Mouse (Mus musculus) MEL (cell line): Measurements from ENCODE around the gene Sarnp. TPM values are rescaled to one million over a fixed set of nuclear protein-coding genes. Genes with fewer than 3 reads are reported as not detected.
A peak's percentile ranks its signal among the peaks of the same experiment; 100 is the strongest.

ENCODE experiments used
- DNase-seq: peaks from one replicate; pipeline ENCODE4 v3.0.0; 2011; ENCODE audit warnings: low read depth, low spot score
- H3K27ac ChIP-seq: 2 replicates; pipeline ENCODE4 v1.5.1; 2012; ENCODE audit warnings: low read depth, mild to moderate bottlenecking, control low read depth, low read length, moderate library complexity; ENCODE audit not compliant: control insufficient read depth
- H3K27me3 ChIP-seq, 2 experiments: fragments of 150-350 bp in 1 of 2; sonication (generic) in 1 of 2; 2 replicates each; pipeline ENCODE4 v1.6.1; 2012; ENCODE audit warnings: low read length in 2 of 2, mild to moderate bottlenecking in 2 of 2, improper control_type of control experiment in 1 of 2, moderate library complexity in 1 of 2; ENCODE audit not compliant: insufficient read depth in 2 of 2, control insufficient read depth in 1 of 2
- H3K36me3 ChIP-seq, 2 experiments: 2 replicates each; pipeline ENCODE4 v1.6.1; 2012 to 2014; ENCODE audit warnings: low read length in 2 of 2, improper control_type of control experiment in 1 of 2, inconsistent platforms in 1 of 2, mild to moderate bottlenecking in 1 of 2; ENCODE audit not compliant: insufficient read depth in 2 of 2, control insufficient read depth in 1 of 2
- H3K4me1 ChIP-seq, 2 experiments: fragments of 150-350 bp in 1 of 2; sonication (generic) in 1 of 2; 2 replicates each; pipeline ENCODE4 v1.6.1; 2012; ENCODE audit warnings: low read length in 2 of 2, improper control_type of control experiment in 1 of 2, mild to moderate bottlenecking in 1 of 2; ENCODE audit not compliant: insufficient read depth in 2 of 2, control insufficient read depth in 1 of 2
- H3K4me3 ChIP-seq, 2 experiments: fragments of 150-350 bp in 1 of 2; sonication (generic) in 1 of 2; 2 replicates each; pipeline ENCODE4 v1.5.1; 2012; ENCODE audit warnings: low read depth in 2 of 2, low read length in 2 of 2, mild to moderate bottlenecking in 2 of 2, moderate library complexity in 2 of 2, control low read depth in 1 of 2, improper control_type of control experiment in 1 of 2; ENCODE audit not compliant: control insufficient read depth in 1 of 2, insufficient read depth in 1 of 2
- H3K79me2 ChIP-seq: 2 replicates; pipeline ENCODE4 v1.6.1; 2012; ENCODE audit warnings: mild to moderate bottlenecking, low read length, moderate library complexity; ENCODE audit not compliant: control insufficient read depth, poor library complexity, insufficient read depth
- H3K9ac ChIP-seq: 2 replicates; pipeline ENCODE4 v1.6.1; 2012; ENCODE audit warnings: low read depth, mild to moderate bottlenecking, control low read depth, low read length, moderate library complexity; ENCODE audit not compliant: control insufficient read depth, poor library complexity, severe bottlenecking
- H3K9me3 ChIP-seq: fragments of 150-350 bp; sonication (generic); replicated peaks from 2 replicates; pipeline ENCODE4 v1.6.1; 2012; ENCODE audit warnings: mild to moderate bottlenecking, low read length, improper control_type of control experiment, moderate library complexity; ENCODE audit not compliant: insufficient read depth
- BHLHE40 ChIP-seq: IDR thresholded peaks from 2 replicates; pipeline ENCODE4 v1.6.1; 2012; ENCODE audit warnings: low read depth, mild to moderate bottlenecking, inconsistent platforms, low read length, improper control_type of control experiment, borderline replicate concordance
- CHD2 ChIP-seq: IDR thresholded peaks from 2 replicates; pipeline ENCODE4 v1.6.1; 2011; ENCODE audit warnings: low read length, improper control_type of control experiment
- CTCF ChIP-seq, 3 experiments: IDR thresholded peaks in 2 of 3; conservative IDR thresholded peaks in 1 of 3; 2 replicates each; pipeline ENCODE4 v1.5.1; 2011 to 2012; ENCODE audit warnings: low read length in 3 of 3, low read depth in 2 of 3, mild to moderate bottlenecking in 2 of 3, improper control_type of control experiment in 1 of 3, inconsistent platforms in 1 of 3, mixed read lengths in 1 of 3, moderate library complexity in 1 of 3; ENCODE audit not compliant: control insufficient read depth in 1 of 3, insufficient read depth in 1 of 3, poor library complexity in 1 of 3, severe bottlenecking in 1 of 3
- E2F4 ChIP-seq: IDR thresholded peaks from 2 replicates; pipeline ENCODE4 v1.6.1; 2011; ENCODE audit warnings: low read depth, low read length, improper control_type of control experiment, borderline replicate concordance
- ELF1 ChIP-seq: IDR thresholded peaks from 2 replicates; pipeline ENCODE4 v1.6.1; 2014; ENCODE audit warnings: low read depth, mild to moderate bottlenecking, inconsistent platforms, low read length, improper control_type of control experiment, moderate library complexity
- EP300 ChIP-seq, 2 experiments: IDR thresholded peaks; 2 replicates each; pipeline ENCODE4 v1.6.1; 2011; ENCODE audit warnings: improper control_type of control experiment in 2 of 2, low read length in 2 of 2, low read depth in 1 of 2, mild to moderate bottlenecking in 1 of 2
- HCFC1 ChIP-seq: IDR thresholded peaks from 2 replicates; pipeline ENCODE4 v1.6.1; 2012; ENCODE audit warnings: low read depth, mild to moderate bottlenecking, inconsistent platforms, low read length, improper control_type of control experiment, moderate library complexity
- JUND ChIP-seq: IDR thresholded peaks from 2 replicates; pipeline ENCODE4 v1.6.1; 2011; ENCODE audit warnings: low read depth, mild to moderate bottlenecking, improper control_type of control experiment, low read length
- MAFK ChIP-seq: IDR thresholded peaks from 2 replicates; pipeline ENCODE4 v1.6.1; 2011; ENCODE audit warnings: low read depth, mild to moderate bottlenecking, low read length, improper control_type of control experiment, borderline replicate concordance
- MAX ChIP-seq: IDR thresholded peaks from 2 replicates; pipeline ENCODE4 v1.6.1; 2011; ENCODE audit warnings: low read length, improper control_type of control experiment
- MAZ ChIP-seq: IDR thresholded peaks from 2 replicates; pipeline ENCODE4 v1.6.1; 2012; ENCODE audit warnings: low read depth, mild to moderate bottlenecking, inconsistent platforms, low read length, improper control_type of control experiment
- MYB ChIP-seq: IDR thresholded peaks from 2 replicates; pipeline ENCODE4 v1.6.1; 2011; ENCODE audit warnings: mild to moderate bottlenecking, low read depth, low read length, improper control_type of control experiment
- POLR2A ChIP-seq, 2 experiments: IDR thresholded peaks; 2 replicates each; pipeline ENCODE4 v1.6.1; 2011 to 2012; ENCODE audit warnings: low read length in 2 of 2, mild to moderate bottlenecking in 2 of 2, control low read depth in 1 of 2, improper control_type of control experiment in 1 of 2, low read depth in 1 of 2, moderate library complexity in 1 of 2; ENCODE audit not compliant: control insufficient read depth in 1 of 2, insufficient read depth in 1 of 2, poor library complexity in 1 of 2
- POLR2AphosphoS2 ChIP-seq: IDR thresholded peaks from 2 replicates; pipeline ENCODE4 v1.6.1; 2011; ENCODE audit warnings: low read length, improper control_type of control experiment
- POLR2AphosphoS5 ChIP-seq: IDR thresholded peaks from 2 replicates; pipeline ENCODE4 v1.6.1; 2012; ENCODE audit warnings: low read depth, borderline replicate concordance, mild to moderate bottlenecking, inconsistent platforms, low read length, moderate library complexity, mixed read lengths
- RAD21 ChIP-seq: IDR thresholded peaks from 2 replicates; pipeline ENCODE4 v1.6.1; 2011; ENCODE audit warnings: mild to moderate bottlenecking, low read depth, low read length, improper control_type of control experiment
- SIN3A ChIP-seq: IDR thresholded peaks from 2 replicates; pipeline ENCODE4 v1.6.1; 2012; ENCODE audit warnings: low read length, improper control_type of control experiment, inconsistent platforms
- TAL1 ChIP-seq: IDR thresholded peaks from 2 replicates; pipeline ENCODE4 v1.6.1; 2012; ENCODE audit warnings: mild to moderate bottlenecking, inconsistent platforms, low read length, moderate library complexity, mixed read lengths
- TBP ChIP-seq: IDR thresholded peaks from 2 replicates; pipeline ENCODE4 v1.8.0; 2011; ENCODE audit warnings: low read depth, low read length, improper control_type of control experiment
- TCF12 ChIP-seq: IDR thresholded peaks from 2 replicates; pipeline ENCODE4 v1.6.1; 2014; ENCODE audit warnings: low read depth, mild to moderate bottlenecking, inconsistent platforms, low read length, improper control_type of control experiment, moderate library complexity
- UBTF ChIP-seq: IDR thresholded peaks from 2 replicates; pipeline ENCODE4 v1.6.1; 2012; ENCODE audit warnings: low read depth, mild to moderate bottlenecking, inconsistent platforms, low read length, improper control_type of control experiment, moderate library complexity, borderline replicate concordance; ENCODE audit not compliant: insufficient read depth
- USF1 ChIP-seq: IDR thresholded peaks from 2 replicates; pipeline ENCODE4 v1.6.1; 2014; ENCODE audit warnings: low read depth, mild to moderate bottlenecking, inconsistent platforms, low read length, improper control_type of control experiment, moderate library complexity
- USF2 ChIP-seq, 2 experiments: IDR thresholded peaks; 2 replicates each; pipeline ENCODE4 v1.6.1; 2011 to 2012; ENCODE audit warnings: improper control_type of control experiment in 2 of 2, low read length in 2 of 2, borderline replicate concordance in 1 of 2, inconsistent platforms in 1 of 2, low read depth in 1 of 2, mild to moderate bottlenecking in 1 of 2; ENCODE audit not compliant: insufficient read depth in 1 of 2
- ZNF384 ChIP-seq: IDR thresholded peaks from 2 replicates; pipeline ENCODE4 v1.6.1; 2012; ENCODE audit warnings: low read depth, mild to moderate bottlenecking, inconsistent platforms, low read length, improper control_type of control experiment
- polyA plus RNA-seq, 2 experiments: library from polyadenylated mRNA; stranded (reverse) in 1 of 2; unstranded in 1 of 2; fragments of >175 nt in 1 of 2; fragments of >200 nt in 1 of 2; gene quantifications; 2 replicates each; pipeline versions ENCODE4 v1.2.1 to v1.2.4; 2012; ENCODE audit warnings: low replicate concordance in 2 of 2, low read depth in 1 of 2; ENCODE audit not compliant: insufficient read length in 2 of 2, insufficient read depth in 1 of 2, missing spikeins in 1 of 2
- total RNA-seq: library from RNA; depleted of rRNA; stranded (reverse); fragments of 300-350 nt; gene quantifications from 2 replicates; pipeline ENCODE4 v1.2.3, GENCODE M21; 2012

Sarnp gene
- total and polyA plus RNA-seq, 3 experiments: 103 to 1,007 (median 189) TPM

DNA sequence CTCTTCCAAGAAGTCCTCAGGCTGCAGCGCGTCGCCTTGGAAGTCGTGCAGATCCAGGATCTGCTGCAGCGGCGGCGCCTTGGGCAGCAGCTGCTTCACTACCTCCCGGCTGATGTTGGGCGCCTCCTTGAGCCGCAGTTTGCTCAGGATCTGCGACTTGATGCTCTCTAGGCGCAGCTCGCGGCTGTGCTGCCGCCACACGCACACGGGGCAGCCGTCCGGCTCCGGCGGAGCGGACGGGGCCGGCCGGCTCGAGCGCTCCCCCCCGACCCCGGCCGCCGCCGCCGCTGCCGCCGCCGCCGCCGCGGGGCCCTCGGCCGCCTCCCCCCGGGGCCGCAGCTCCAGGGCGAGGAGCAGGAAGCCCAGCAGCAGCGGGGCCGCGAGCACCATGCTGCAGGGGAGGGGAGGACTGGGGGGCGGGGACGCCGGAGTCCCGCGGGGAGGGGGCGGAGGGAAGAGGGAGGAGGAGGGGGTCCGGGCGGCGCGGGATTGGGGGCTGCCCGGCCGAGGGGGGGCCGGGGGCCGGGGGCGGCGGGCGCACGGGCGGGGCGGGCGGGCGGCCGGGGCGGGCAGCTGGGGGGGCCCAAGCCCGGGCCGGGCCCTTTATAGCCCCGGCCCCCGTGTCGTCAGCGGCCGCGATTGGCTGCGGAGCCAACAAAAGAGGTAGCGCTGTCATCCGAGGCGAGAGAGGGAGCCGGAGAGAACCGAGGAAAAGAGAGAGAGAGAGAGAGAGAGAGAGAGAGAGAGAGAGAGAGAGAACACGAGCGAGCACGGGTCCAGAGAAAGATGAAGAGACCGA is 74.4 kb downstream of the Sarnp start, which contains the start of gene Gdf11:
Gene Gdf11, minus strand, starts transcription at position 423 of the 799 bp plus-strand sequence.
- peak within 1 kb of the TSS; percentile 83 for H3K9ac ChIP-seq
- peaks cover 0 to 7% of the 10 kb centered on the region in 2 experiments; a peak in 2 of 4 replicates for H3K36me3 ChIP-seq
- H3K9me3 ChIP-seq: no peaks in the 10 kb centered on the region
- no peaks in the 10 kb centered on the region for H3K27me3 ChIP-seq
- DNase-seq: peak; percentile 76
- TF ChIP-seq MAZ: peak; percentile 73
- no peak for TF ChIP-seq MAX
- TF ChIP-seq RAD21: no peak
- TF ChIP-seq TCF12: no peak
- peak; percentile 94 for TF ChIP-seq JUND
- TF ChIP-seq ZNF384: no peak
- TF ChIP-seq HCFC1: peak; percentile 52; the same call in 1 of the 2 replicates
- TF ChIP-seq CTCF (IDR thresholded peaks at IDR 0.05 in 2 of 3, conservative IDR thresholded peaks at IDR 0.05 in 1 of 3; ENCODE audit: control insufficient read depth in 1 of 3, insufficient read depth in 1 of 3, low read depth in 2 of 3, low read length in 3 of 3, poor library complexity in 1 of 3, severe bottlenecking in 1 of 3): no peak
- TF ChIP-seq MYB: no peak
- TF ChIP-seq POLR2A (IDR thresholded peaks at IDR 0.05; ENCODE audit: control insufficient read depth in 1 of 2, insufficient read depth in 1 of 2, low read depth in 1 of 2, low read length in 2 of 2, poor library complexity in 1 of 2): no peak
- 0 out of 2 replicates have a peak, but pooled peaks have one; percentile 27 for TF ChIP-seq SIN3A
- TF ChIP-seq EP300 (IDR thresholded peaks at IDR 0.05; ENCODE audit: low read depth in 1 of 2, low read length in 2 of 2): no peak
- no peak for TF ChIP-seq USF1
- 0 out of 2 replicates have a peak, but pooled peaks have one; percentile 43 for TF ChIP-seq TBP
- TF ChIP-seq UBTF: no peak
- TF ChIP-seq, all 39 proteins: peak for 5
- peak within 1 kb of the TSS; percentile 89 to 95 for H3K4me3 ChIP-seq
- peaks cover 3% of the 10 kb centered on the region; the same call in 1 of the 2 replicates for H3K79me2 ChIP-seq
- H3K27ac ChIP-seq: no peak within 1 kb of the TSS
- H3K4me1 ChIP-seq: peaks cover 0 to 17% of the 10 kb centered on the region in 2 experiments; a peak in 3 of 4 replicates

DNA sequence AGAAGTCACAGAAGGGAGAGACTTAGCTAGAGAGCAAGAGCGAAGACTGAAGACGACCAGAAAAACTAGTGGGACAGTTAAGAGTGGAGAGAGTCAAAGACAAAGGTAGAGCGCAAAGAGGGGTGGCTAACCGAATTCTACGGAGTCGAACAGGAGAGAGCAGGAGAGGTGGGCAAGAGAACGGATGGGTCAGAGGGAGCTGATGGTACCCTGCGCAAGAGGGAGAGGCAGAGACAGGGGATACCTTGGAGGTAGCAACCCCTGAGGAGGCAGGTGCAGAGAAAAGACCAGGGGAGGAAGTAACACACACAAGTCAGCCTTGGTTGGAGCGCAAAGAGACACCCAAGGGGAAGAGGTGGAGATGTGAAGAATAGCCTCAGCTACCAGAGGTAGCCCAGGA is 75.1 kb downstream of the Sarnp start:
- H3K4me1 ChIP-seq: peaks cover 0 to 17% of the 10 kb centered on the region in 2 experiments; a peak in 3 of 4 replicates

More for the DNA sequence above, 75.1 kb downstream of the Sarnp start:
- TF ChIP-seq USF1 (no peak), E2F4 (no peak), TCF12 (no peak), POLR2AphosphoS2 (no peak), MAX (no peak), BHLHE40 (no peak), USF2 (IDR thresholded peaks at IDR 0.05; ENCODE audit: borderline replicate concordance in 1 of 2, insufficient read depth in 1 of 2, low read depth in 1 of 2, low read length in 2 of 2) (no peak), MAFK (no peak), TAL1 (no peak), POLR2AphosphoS5 (no peak), CHD2 (no peak), ELF1 (no peak), EP300 (IDR thresholded peaks at IDR 0.05; ENCODE audit: low read depth in 1 of 2, low read length in 2 of 2) (no peak)
- Histone ChIP-seq H3K27me3 (no peaks in the 10 kb centered on the region), H3K9me3 (no peaks in the 10 kb centered on the region), H3K27ac (no peak overlapping the region), H3K36me3 (peaks cover 0 to 7% of the 10 kb centered on the region in 2 experiments; a peak in 2 of 4 replicates), H3K4me3 (peak overlapping the region; percentile 52 to 69; a peak in 3 of 4 replicates), H3K9ac (no peak overlapping the region; the same call in 1 of the 2 replicates), H3K79me2 (peaks cover 3% of the 10 kb centered on the region; the same call in 1 of the 2 replicates)
- no peak for DNase-seq
